Mouse (Mus musculus): ENCODE results near the gene Crlf1.

Gene Crlf1

GRCm38 (mm10) chr8:70519043-70519442 lies 26.1 kb downstream of the Crlf1 start:
- DNase-seq (ENCODE audit: low read depth in 1 of 2, low spot score in 2 of 2) = no peak

- DNase-seq (ENCODE audit: low read depth in 1 of 2, low spot score in 2 of 2) = no peak
Measured at GRCm38 (mm10) chr8:70519606-70520005, 26.6 kb downstream of the Crlf1 start.

- peak; percentile 90 to 94 for DNase-seq (ENCODE audit: low read depth in 1 of 2, low spot score in 2 of 2)
Measured at GRCm38 (mm10) chr8:70522592-70523403, 29.8 kb downstream of the Crlf1 start.

- no peak for DNase-seq (ENCODE audit: low read depth in 1 of 2, low spot score in 2 of 2)
Measured at GRCm38 (mm10) chr8:70527111-70527511, 34.2 kb downstream of the Crlf1 start.

GRCm38 (mm10) chr8:70527512-70528181 lies 34.7 kb downstream of the Crlf1 start, which contains the start of the genes Fkbp8 and Kxd1:
Gene Fkbp8 (plus strand): TSS chr8:70527724.
Gene Kxd1 (minus strand): TSS chr8:70527956.
- DNase-seq (ENCODE audit: low read depth in 1 of 2, low spot score in 2 of 2) = peak; percentile 77 to 91

- DNase-seq (ENCODE audit: low read depth in 1 of 2, low spot score in 2 of 2) = no peak
Measured at GRCm38 (mm10) chr8:70528182-70528797, 35.3 kb downstream of the Crlf1 start.

- no peak for DNase-seq (ENCODE audit: low read depth in 1 of 2, low spot score in 2 of 2)
Measured at GRCm38 (mm10) chr8:70529299-70529698, 36.3 kb downstream of the Crlf1 start.

GRCm38 (mm10) chr8:70529741-70530161 lies 36.8 kb downstream of the Crlf1 start:
- DNase-seq (ENCODE audit: low read depth in 1 of 2, low spot score in 2 of 2) = no peak

GRCm38 (mm10) chr8:70530314-70530713 lies 37.4 kb downstream of the Crlf1 start:
- no peak for DNase-seq (ENCODE audit: low read depth in 1 of 2, low spot score in 2 of 2)

- no peak for DNase-seq (ENCODE audit: low read depth in 1 of 2, low spot score in 2 of 2)
Measured at GRCm38 (mm10) chr8:70534281-70534680, 41.3 kb downstream of the Crlf1 start.

- no peak for DNase-seq (ENCODE audit: low read depth in 1 of 2, low spot score in 2 of 2)
Measured at GRCm38 (mm10) chr8:70535221-70535620, 42.3 kb downstream of the Crlf1 start.

GRCm38 (mm10) chr8:70535701-70536100 lies 42.7 kb downstream of the Crlf1 start:
- DNase-seq (ENCODE audit: low read depth in 1 of 2, low spot score in 2 of 2) = no peak

- peak; percentile 59 to 77 for DNase-seq (ENCODE audit: low read depth in 1 of 2, low spot score in 2 of 2)
Measured at GRCm38 (mm10) chr8:70538024-70538579, 45.1 kb downstream of the Crlf1 start.

GRCm38 (mm10) chr8:70538633-70539076 lies 45.7 kb downstream of the Crlf1 start:
- peak; percentile 97 to 99 for DNase-seq (ENCODE audit: low read depth in 1 of 2, low spot score in 2 of 2)

GRCm38 (mm10) chr8:70539077-70539813 lies 46.3 kb downstream of the Crlf1 start, which contains the start of gene Ell:
Gene Ell (plus strand): TSS chr8:70539457.
- DNase-seq (ENCODE audit: low read depth in 1 of 2, low spot score in 2 of 2) = peak; percentile 98 to 99

- no peak for DNase-seq (ENCODE audit: low read depth in 1 of 2, low spot score in 2 of 2)
Measured at GRCm38 (mm10) chr8:70540013-70540506, 47.1 kb downstream of the Crlf1 start.

GRCm38 (mm10) chr8:70540507-70541071 lies 47.6 kb downstream of the Crlf1 start:
- no peak for DNase-seq (ENCODE audit: low read depth in 1 of 2, low spot score in 2 of 2)

- no peak for DNase-seq (ENCODE audit: low read depth in 1 of 2, low spot score in 2 of 2)
Measured at GRCm38 (mm10) chr8:70541081-70541480, 48.1 kb downstream of the Crlf1 start.

- peak; percentile 68 to 79 for DNase-seq (ENCODE audit: low read depth in 1 of 2, low spot score in 2 of 2)
Measured at GRCm38 (mm10) chr8:70544200-70544687, 51.3 kb downstream of the Crlf1 start.

GRCm38 (mm10) chr8:70546412-70546811 lies 53.5 kb downstream of the Crlf1 start:
- peak in 1 of 2 experiments; percentile 36 for DNase-seq (ENCODE audit: low read depth in 1 of 2, low spot score in 2 of 2)

Measured in monocyte, adult 2 months (primary cell).